Mouse (Mus musculus): ENCODE measurements around the gene Robo1. TPM values are rescaled to one million over a fixed set of nuclear protein-coding genes. Genes with fewer than 3 reads are reported as not detected.

The Robo1 gene
- polyA plus RNA-seq, 1 experiment from 2014 or later, result 26.8 TPM

DNA sequence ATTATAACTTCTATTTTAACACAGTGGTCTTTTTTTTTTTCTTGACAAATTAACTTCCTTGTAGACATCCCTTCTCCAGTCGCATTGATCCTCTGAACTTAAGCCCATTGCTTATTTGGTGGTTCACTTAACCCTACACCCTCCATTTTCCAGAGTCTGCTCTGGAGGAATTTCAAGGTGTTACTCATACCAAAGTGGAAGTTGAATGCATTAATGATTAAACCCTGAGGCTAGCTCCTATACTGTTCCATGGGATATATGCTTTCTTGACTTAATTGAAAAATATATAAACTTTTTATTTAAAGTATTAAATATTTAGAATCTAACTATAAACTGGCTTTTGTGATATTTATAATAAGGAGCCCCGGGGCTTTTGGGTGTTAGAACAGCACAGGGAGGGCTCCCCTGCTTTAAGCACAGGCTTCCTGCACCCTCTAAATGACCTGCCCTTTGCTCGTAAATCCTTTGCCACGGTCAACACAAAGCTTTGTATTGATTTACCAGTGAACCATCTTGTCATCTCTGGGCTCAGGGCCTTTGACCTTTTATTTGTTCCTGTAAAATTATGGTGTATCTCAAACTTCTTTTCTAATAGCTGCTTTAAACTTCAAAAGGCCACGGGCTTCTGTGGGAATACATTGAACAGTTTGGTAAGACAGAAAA lies 522.4 kb downstream of the Robo1 start:
- no peak overlapping the region for H3K27ac ChIP-seq (ENCODE audit: low read length)
- no peak overlapping the region for H3K4me3 ChIP-seq (ENCODE audit: low read length)
- no peaks in the 10 kb centered on the region for H3K36me3 ChIP-seq (ENCODE audit: control insufficient read depth, insufficient read depth, low read length)
- no peak overlapping the region for H3K4me2 ChIP-seq (ENCODE audit: low read depth, low read length)
- ATAC-seq (ENCODE audit: low read depth), result no peak
- 46% methylated on average over 5 of the region's 5 CpGs for WGBS
- no peaks in the 10 kb centered on the region for H3K27me3 ChIP-seq (ENCODE audit: control insufficient read depth, insufficient read depth, low read depth, low read length)
- H3K9me3 ChIP-seq (ENCODE audit: control insufficient read depth, low read length), result no peaks in the 10 kb centered on the region
- peaks cover 5% of the 10 kb centered on the region for H3K4me1 ChIP-seq (replicated peaks; ENCODE audit: control insufficient read depth, insufficient read depth, low read length)
- no peak overlapping the region for H3K9ac ChIP-seq (ENCODE audit: low read length)

- Histone ChIP-seq H3K4me1 (replicated peaks; ENCODE audit: control insufficient read depth, insufficient read depth, low read length) (no peaks in the 10 kb centered on the region), H3K27me3 (ENCODE audit: control insufficient read depth, insufficient read depth, low read depth, low read length) (no peaks in the 10 kb centered on the region), H3K36me3 (ENCODE audit: control insufficient read depth, insufficient read depth, low read length) (no peaks in the 10 kb centered on the region), H3K27ac (ENCODE audit: low read length) (no peak overlapping the region), H3K4me2 (ENCODE audit: low read depth, low read length) (no peak overlapping the region), H3K4me3 (ENCODE audit: low read length) (no peak overlapping the region), H3K9me3 (ENCODE audit: control insufficient read depth, low read length) (no peaks in the 10 kb centered on the region), H3K9ac (ENCODE audit: low read length) (no peak overlapping the region)
- 95% methylated on average over 2 of the region's 2 CpGs for WGBS
- ATAC-seq (ENCODE audit: low read depth), result no peak
Measured at GRCm38 (mm10) chr16:72834266-72834665, 526.2 kb downstream of the Robo1 start.

GRCm38 (mm10) chr16:72839031-72839430 lies 530.9 kb downstream of the Robo1 start:
- Histone ChIP-seq H3K27me3 (ENCODE audit: control insufficient read depth, insufficient read depth, low read depth, low read length) (no peaks in the 10 kb centered on the region), H3K36me3 (ENCODE audit: control insufficient read depth, insufficient read depth, low read length) (no peaks in the 10 kb centered on the region), H3K27ac (ENCODE audit: low read length) (no peak overlapping the region), H3K9me3 (ENCODE audit: control insufficient read depth, low read length) (no peaks in the 10 kb centered on the region), H3K4me3 (ENCODE audit: low read length) (no peak overlapping the region), H3K4me2 (ENCODE audit: low read depth, low read length) (no peak overlapping the region), H3K9ac (ENCODE audit: low read length) (no peak overlapping the region), H3K4me1 (replicated peaks; ENCODE audit: control insufficient read depth, insufficient read depth, low read length) (no peaks in the 10 kb centered on the region)
- no peak for ATAC-seq (ENCODE audit: low read depth)
- 76% methylated on average over 1 of the region's 1 CpGs for WGBS

DNA sequence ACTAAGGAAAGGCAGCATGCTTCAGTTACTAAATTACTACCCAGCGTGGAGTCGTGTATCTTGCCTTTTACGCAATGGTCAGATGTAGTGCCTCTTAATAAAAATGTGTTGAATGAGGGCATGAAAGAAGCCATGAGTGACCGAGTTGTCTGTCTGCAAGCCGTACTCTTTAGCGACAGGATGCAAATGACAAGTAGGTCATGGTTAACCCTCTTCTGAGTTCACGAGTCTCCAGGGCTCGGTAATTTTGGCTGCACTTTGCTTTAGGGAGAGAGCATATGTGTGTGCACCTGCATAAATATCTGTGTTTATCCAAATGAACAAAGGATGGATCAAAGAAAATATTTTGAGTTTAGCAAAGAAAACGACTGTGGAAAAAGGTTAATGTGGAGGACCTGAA lies 533.0 kb downstream of the Robo1 start:
- no peak overlapping the region for H3K4me2 ChIP-seq (ENCODE audit: low read depth, low read length)
- H3K36me3 ChIP-seq (ENCODE audit: control insufficient read depth, insufficient read depth, low read length), result no peaks in the 10 kb centered on the region
- no peaks in the 10 kb centered on the region for H3K4me1 ChIP-seq (replicated peaks; ENCODE audit: control insufficient read depth, insufficient read depth, low read length)
- no peak for ATAC-seq (ENCODE audit: low read depth)
- 70% methylated on average over 9 of the region's 9 CpGs for WGBS
- H3K4me3 ChIP-seq (ENCODE audit: low read length), result no peak overlapping the region
- H3K27ac ChIP-seq (ENCODE audit: low read length), result no peak overlapping the region
- H3K9me3 ChIP-seq (ENCODE audit: control insufficient read depth, low read length), result no peaks in the 10 kb centered on the region
- H3K27me3 ChIP-seq (ENCODE audit: control insufficient read depth, insufficient read depth, low read depth, low read length), result no peaks in the 10 kb centered on the region
- no peak overlapping the region for H3K9ac ChIP-seq (ENCODE audit: low read length)

DNA sequence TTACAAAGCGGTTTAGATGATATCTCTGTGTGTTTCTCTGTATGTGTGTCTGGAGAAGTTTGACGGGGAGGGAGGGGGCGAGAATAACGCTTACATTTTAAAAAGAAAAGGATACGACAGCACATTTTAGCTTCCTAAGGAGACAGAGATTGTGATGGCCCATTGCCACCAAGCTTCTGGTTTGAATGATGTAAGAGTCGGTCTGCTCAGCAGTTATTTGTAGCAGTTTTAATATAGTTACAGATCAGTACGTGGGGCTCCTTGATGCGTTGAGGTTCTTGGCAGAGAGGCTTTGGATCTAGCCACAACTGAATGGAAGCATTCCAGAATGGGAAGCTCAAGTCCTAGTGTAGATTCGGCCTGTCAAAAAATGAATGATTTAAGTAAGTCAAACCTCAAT lies 546.0 kb downstream of the Robo1 start:
- H3K36me3 ChIP-seq (ENCODE audit: control insufficient read depth, insufficient read depth, low read length), result no peaks in the 10 kb centered on the region
- H3K4me3 ChIP-seq (ENCODE audit: low read length), result no peak overlapping the region
- no peak overlapping the region for H3K4me2 ChIP-seq (ENCODE audit: low read depth, low read length)
- no peak overlapping the region for H3K9ac ChIP-seq (ENCODE audit: low read length)
- H3K9me3 ChIP-seq (ENCODE audit: control insufficient read depth, low read length), result no peaks in the 10 kb centered on the region
- WGBS, result 60% methylated on average over 9 of the region's 9 CpGs
- no peaks in the 10 kb centered on the region for H3K4me1 ChIP-seq (replicated peaks; ENCODE audit: control insufficient read depth, insufficient read depth, low read length)
- no peaks in the 10 kb centered on the region for H3K27me3 ChIP-seq (ENCODE audit: control insufficient read depth, insufficient read depth, low read depth, low read length)
- peak; percentile 82 for ATAC-seq (ENCODE audit: low read depth)
- no peak overlapping the region for H3K27ac ChIP-seq (ENCODE audit: low read length)

DNA sequence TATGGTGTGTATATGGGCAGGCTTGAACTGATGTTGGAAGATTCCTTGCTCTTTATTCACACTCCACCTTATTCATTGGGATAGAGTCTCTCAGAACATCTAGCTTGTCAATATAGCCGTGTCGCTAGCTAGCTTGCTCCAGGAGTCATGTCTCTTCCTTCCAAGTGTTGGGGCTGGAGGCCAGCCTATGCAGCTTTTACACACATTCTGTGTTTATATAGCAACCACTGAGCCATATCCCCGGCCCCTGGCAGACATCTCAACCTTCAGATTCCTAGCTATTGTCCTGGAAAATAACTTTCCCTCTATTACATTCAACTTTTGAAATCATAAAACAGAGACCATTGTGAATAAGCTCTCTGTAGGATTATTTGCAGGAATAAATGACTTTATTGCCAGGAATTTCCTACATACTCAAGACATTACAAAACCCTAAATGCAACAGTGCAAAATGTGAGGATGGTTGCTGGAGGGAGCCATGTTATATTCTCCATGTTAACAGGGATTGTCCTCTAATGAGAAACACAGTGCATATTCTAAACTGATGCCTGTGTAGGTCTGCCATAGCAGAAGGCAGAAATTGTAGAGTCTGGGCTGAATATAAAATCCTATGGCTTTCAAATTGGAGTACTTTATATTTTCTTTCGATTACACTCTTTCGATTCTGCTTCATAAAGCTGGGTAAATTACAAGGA lies 546.9 kb downstream of the Robo1 start:
- H3K4me3 ChIP-seq (ENCODE audit: low read length), result no peak overlapping the region
- 76% methylated on average over 5 of the region's 5 CpGs for WGBS
- H3K36me3 ChIP-seq (ENCODE audit: control insufficient read depth, insufficient read depth, low read length), result no peaks in the 10 kb centered on the region
- no peak for ATAC-seq (ENCODE audit: low read depth)
- H3K27me3 ChIP-seq (ENCODE audit: control insufficient read depth, insufficient read depth, low read depth, low read length), result no peaks in the 10 kb centered on the region
- no peak overlapping the region for H3K4me2 ChIP-seq (ENCODE audit: low read depth, low read length)
- H3K9ac ChIP-seq (ENCODE audit: low read length), result no peak overlapping the region
- H3K27ac ChIP-seq (ENCODE audit: low read length), result no peak overlapping the region
- no peaks in the 10 kb centered on the region for H3K4me1 ChIP-seq (replicated peaks; ENCODE audit: control insufficient read depth, insufficient read depth, low read length)
- H3K9me3 ChIP-seq (ENCODE audit: control insufficient read depth, low read length), result no peaks in the 10 kb centered on the region

DNA sequence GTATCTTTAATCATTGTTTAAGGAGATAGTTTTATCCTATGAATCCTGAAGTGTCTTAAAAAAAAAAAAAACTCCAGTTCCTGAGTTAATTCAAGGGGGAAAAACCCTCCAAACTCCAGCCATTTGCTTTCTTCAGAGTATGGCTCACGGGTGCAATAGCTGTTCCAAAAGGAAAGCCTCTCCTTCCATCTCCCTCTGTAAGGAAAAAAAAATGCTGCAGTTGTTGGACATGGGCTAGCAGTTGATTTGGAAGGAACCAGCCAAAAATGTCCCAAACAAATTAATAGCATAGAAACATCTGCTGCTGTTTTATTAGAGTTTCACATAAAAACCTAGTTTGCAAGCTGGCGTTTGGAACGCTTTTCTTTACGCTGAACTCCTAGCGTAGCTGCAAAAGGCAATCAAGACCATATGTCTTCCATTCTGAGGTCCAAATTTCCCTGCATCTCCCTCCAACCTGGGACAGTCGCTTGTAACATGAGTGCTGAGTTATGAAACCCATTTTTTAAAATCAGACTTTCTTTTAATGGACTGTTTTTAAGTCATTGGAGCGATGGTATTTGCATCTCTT lies 553.7 kb downstream of the Robo1 start:
- no peak overlapping the region for H3K27ac ChIP-seq (ENCODE audit: low read length)
- no peak overlapping the region for H3K4me2 ChIP-seq (ENCODE audit: low read depth, low read length)
- no peak overlapping the region for H3K9ac ChIP-seq (ENCODE audit: low read length)
- no peak overlapping the region for H3K4me3 ChIP-seq (ENCODE audit: low read length)
- no peaks in the 10 kb centered on the region for H3K27me3 ChIP-seq (ENCODE audit: control insufficient read depth, insufficient read depth, low read depth, low read length)
- no peaks in the 10 kb centered on the region for H3K9me3 ChIP-seq (ENCODE audit: control insufficient read depth, low read length)
- 0 out of 2 replicates have a peak, but pooled peaks cover 3% of the 10 kb centered on the region for H3K4me1 ChIP-seq (replicated peaks; ENCODE audit: control insufficient read depth, insufficient read depth, low read length)
- ATAC-seq (ENCODE audit: low read depth), result peak; percentile 43; the same call in 1 of the 2 replicates
- 61% methylated on average over 7 of the region's 7 CpGs for WGBS
- no peaks in the 10 kb centered on the region for H3K36me3 ChIP-seq (ENCODE audit: control insufficient read depth, insufficient read depth, low read length)

- 65% methylated on average over 4 of the region's 4 CpGs for WGBS
- Histone ChIP-seq H3K36me3 (ENCODE audit: control insufficient read depth, insufficient read depth, low read length) (no peaks in the 10 kb centered on the region), H3K27ac (ENCODE audit: low read length) (0 out of 2 replicates have a peak overlapping the region, but pooled peaks have one; percentile 27), H3K9ac (ENCODE audit: low read length) (no peak overlapping the region), H3K4me3 (ENCODE audit: low read length) (no peak overlapping the region), H3K4me1 (replicated peaks; ENCODE audit: control insufficient read depth, insufficient read depth, low read length) (0 out of 2 replicates have a peak, but pooled peaks cover 3% of the 10 kb centered on the region), H3K27me3 (ENCODE audit: control insufficient read depth, insufficient read depth, low read depth, low read length) (no peaks in the 10 kb centered on the region), H3K4me2 (ENCODE audit: low read depth, low read length) (no peak overlapping the region), H3K9me3 (ENCODE audit: control insufficient read depth, low read length) (no peaks in the 10 kb centered on the region)
- ATAC-seq (ENCODE audit: low read depth), result peak; percentile 31; the same call in 1 of the 2 replicates
Measured at GRCm38 (mm10) chr16:72866011-72866410, 557.9 kb downstream of the Robo1 start.

DNA sequence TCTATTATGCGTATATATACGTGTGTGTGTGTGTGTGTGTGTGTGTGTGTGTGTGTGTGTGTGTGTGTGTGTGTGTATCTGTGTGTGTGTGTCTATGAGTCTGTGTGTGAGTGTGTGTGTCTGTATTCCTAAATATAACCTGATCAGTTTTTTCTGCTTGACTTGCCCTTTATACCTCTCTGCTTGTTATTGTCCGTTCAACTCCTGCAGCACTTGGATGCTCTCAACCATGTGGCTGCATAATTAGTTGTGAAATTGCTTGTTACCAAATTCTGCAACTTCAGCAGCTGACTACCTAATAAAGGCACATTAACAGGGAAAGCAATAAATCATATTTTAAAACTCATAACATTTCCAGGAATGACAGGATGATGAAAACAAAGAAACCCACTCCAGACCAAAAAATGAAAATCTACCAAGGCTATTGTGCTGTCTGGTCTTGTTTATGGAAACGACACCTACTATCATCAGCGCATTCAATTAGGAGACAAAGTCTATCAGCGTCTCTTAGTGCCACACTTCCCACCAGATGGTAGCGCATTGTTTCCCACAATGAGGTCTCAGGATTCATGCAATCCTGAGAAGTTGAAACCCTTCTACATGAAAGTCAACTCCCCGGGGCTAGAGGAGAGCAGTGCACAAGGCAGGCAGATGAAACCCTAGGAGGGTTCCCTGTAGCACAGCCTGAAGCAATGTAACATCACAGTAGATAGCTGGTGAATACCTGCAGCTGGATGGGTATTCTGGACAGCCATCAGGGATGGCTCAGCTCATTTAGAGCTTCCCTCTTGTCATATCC lies 567.0 kb downstream of the Robo1 start:
- H3K27me3 ChIP-seq (ENCODE audit: control insufficient read depth, insufficient read depth, low read depth, low read length), result no peaks in the 10 kb centered on the region
- H3K36me3 ChIP-seq (ENCODE audit: control insufficient read depth, insufficient read depth, low read length), result no peaks in the 10 kb centered on the region
- no peak for ATAC-seq (ENCODE audit: low read depth)
- H3K9ac ChIP-seq (ENCODE audit: low read length), result no peak overlapping the region
- no peak overlapping the region for H3K4me3 ChIP-seq (ENCODE audit: low read length)
- WGBS, result 78% methylated on average over 8 of the region's 8 CpGs
- no peaks in the 10 kb centered on the region for H3K4me1 ChIP-seq (replicated peaks; ENCODE audit: control insufficient read depth, insufficient read depth, low read length)
- peaks cover 2% of the 10 kb centered on the region; the same call in 1 of the 2 replicates for H3K9me3 ChIP-seq (ENCODE audit: control insufficient read depth, low read length)
- no peak overlapping the region for H3K4me2 ChIP-seq (ENCODE audit: low read depth, low read length)
- no peak overlapping the region for H3K27ac ChIP-seq (ENCODE audit: low read length)

Measured in lung, embryonic 16.5 days (tissue).